Mouse (Mus musculus) myocyte (in vitro differentiated cells): ENCODE measurements around the gene Lrfn1.

Source experiments
- CEBPB ChIP-seq: IDR thresholded peaks from 2 replicates; pipeline ENCODE4 v1.6.1; 2011; ENCODE audit warnings: mild to moderate bottlenecking, moderate library complexity; ENCODE audit not compliant: poor library complexity, insufficient read depth, severe bottlenecking
- E2F4 ChIP-seq: IDR thresholded peaks from one replicate; pipeline ENCODE4 v1.6.1; 2011; ENCODE audit warnings: mild to moderate bottlenecking, control low read depth, moderate library complexity; ENCODE audit not compliant: insufficient read depth
- MAX ChIP-seq: IDR thresholded peaks from one replicate; pipeline ENCODE4 v1.6.1; 2011; ENCODE audit warnings: low read depth, mild to moderate bottlenecking, control low read depth
- MYOD1 ChIP-seq, 3 experiments: IDR thresholded peaks; one replicate each; pipeline ENCODE4 v1.6.1; 2011; ENCODE audit warnings: control low read depth in 2 of 3, low read depth in 2 of 3, mild to moderate bottlenecking in 2 of 3, moderate library complexity in 1 of 3; ENCODE audit not compliant: insufficient read length in 2 of 3, control insufficient read depth in 1 of 3
- MYOG ChIP-seq, 3 experiments: IDR thresholded peaks; one replicate each; pipeline ENCODE4 v1.6.1; 2011; ENCODE audit warnings: control low read depth in 2 of 3, low read depth in 2 of 3, mild to moderate bottlenecking in 2 of 3; ENCODE audit not compliant: insufficient read length in 2 of 3, control insufficient read depth in 1 of 3, insufficient read depth in 1 of 3
- POLR2A ChIP-seq: IDR thresholded peaks from one replicate; pipeline ENCODE4 v1.6.1; 2011; ENCODE audit warnings: low read depth, mild to moderate bottlenecking, control low read depth, moderate library complexity; ENCODE audit not compliant: insufficient read length
- POLR2AphosphoS2 ChIP-seq: IDR thresholded peaks from one replicate; pipeline ENCODE4 v1.6.1; 2011; ENCODE audit warnings: low read depth, control low read depth; ENCODE audit not compliant: insufficient read length
- REST ChIP-seq: IDR thresholded peaks from one replicate; pipeline ENCODE4 v1.6.1; 2011; ENCODE audit warnings: mild to moderate bottlenecking, control low read depth, moderate library complexity; ENCODE audit not compliant: insufficient read depth, insufficient read length
- SRF ChIP-seq: IDR thresholded peaks from one replicate; pipeline ENCODE4 v1.6.1; 2011; ENCODE audit warnings: low read depth; ENCODE audit not compliant: control insufficient read depth, insufficient read length
- TCF12 ChIP-seq: IDR thresholded peaks from one replicate; pipeline ENCODE4 v1.6.1; 2011; ENCODE audit warnings: mild to moderate bottlenecking, control low read depth; ENCODE audit not compliant: poor library complexity, insufficient read depth, severe bottlenecking
- TCF3 ChIP-seq: IDR thresholded peaks from one replicate; pipeline ENCODE4 v1.6.1; 2011; ENCODE audit warnings: low read depth, control low read depth; ENCODE audit not compliant: insufficient read length
- USF1 ChIP-seq: IDR thresholded peaks from one replicate; pipeline ENCODE4 v1.6.1; 2011; ENCODE audit warnings: low read depth, mild to moderate bottlenecking, control low read depth, moderate library complexity

GRCm38 (mm10) chr7:28440739-28441138 lies 11.0 kb upstream of the Lrfn1 start:
- no peak for TF ChIP-seq POLR2A
- TF ChIP-seq MAX: no peak
- no peak for TF ChIP-seq MYOG (IDR thresholded peaks at IDR 0.05; ENCODE audit: control insufficient read depth in 1 of 3, insufficient read depth in 1 of 3, insufficient read length in 2 of 3, low read depth in 2 of 3)
- no peak for TF ChIP-seq POLR2AphosphoS2
- TF ChIP-seq E2F4: no peak
- no peak for TF ChIP-seq CEBPB
- no peak for TF ChIP-seq REST
- no peak for TF ChIP-seq USF1
- no peak for TF ChIP-seq TCF3
- TF ChIP-seq TCF12: no peak
- TF ChIP-seq SRF: no peak
- TF ChIP-seq MYOD1 (IDR thresholded peaks at IDR 0.05; ENCODE audit: control insufficient read depth in 1 of 3, insufficient read length in 2 of 3, low read depth in 2 of 3): no peak
